Mouse (Mus musculus): ENCODE measurements around the gene Myo18a. TPM values are rescaled to one million over a fixed set of nuclear protein-coding genes. Genes with fewer than 3 reads are reported as not detected.

The Myo18a gene
- total RNA-seq, 2 experiments from 2014 or later = 329 to 377 TPM

GRCm38 (mm10) chr11:77900696-77901095 lies 137.7 kb downstream of the Myo18a start:
- no peak for DNase-seq

DNA sequence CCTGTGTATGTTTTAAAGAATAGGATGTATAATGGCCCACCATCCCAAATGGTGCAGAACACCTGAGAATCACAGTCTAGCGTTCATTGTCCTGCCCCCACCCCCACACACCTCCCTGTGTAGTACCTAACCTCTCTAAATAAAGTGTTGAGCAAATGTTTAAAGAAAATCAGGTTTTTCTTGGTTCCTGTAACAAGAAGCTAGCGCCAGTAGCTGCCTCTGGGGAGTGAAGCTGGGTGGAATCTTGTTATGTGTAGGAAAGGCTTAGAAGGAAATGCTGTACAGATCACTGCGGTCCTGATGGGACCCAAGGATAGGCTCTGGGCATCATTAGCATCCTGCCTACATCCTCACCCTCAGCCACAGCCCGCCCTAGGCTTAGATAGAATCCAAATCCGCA lies 138.3 kb downstream of the Myo18a start:
- no peak for DNase-seq

- DNase-seq = no peak
Observed at GRCm38 (mm10) chr11:77901775-77902355, 138.8 kb downstream of the Myo18a start.

DNA sequence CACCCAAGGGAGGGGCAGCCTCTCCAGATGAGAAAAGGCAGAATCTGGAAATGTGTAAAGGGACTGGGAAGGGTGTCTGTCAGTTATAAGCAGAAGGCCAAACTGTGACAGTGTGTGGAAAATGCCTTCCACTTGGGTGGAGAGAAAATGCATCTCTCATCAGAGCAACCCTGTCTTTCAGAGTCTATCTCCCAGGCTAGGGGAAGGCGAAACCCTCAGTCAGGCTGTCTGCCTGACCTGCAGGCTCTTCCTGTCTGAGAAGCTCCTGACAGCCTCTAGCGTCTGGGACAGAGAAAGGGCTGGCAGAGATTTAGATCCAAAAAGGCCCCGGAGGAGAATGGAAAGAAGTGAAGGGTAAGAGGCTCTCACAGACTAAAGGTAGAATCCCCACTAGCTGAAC lies 140.7 kb downstream of the Myo18a start:
- no peak for DNase-seq

DNA sequence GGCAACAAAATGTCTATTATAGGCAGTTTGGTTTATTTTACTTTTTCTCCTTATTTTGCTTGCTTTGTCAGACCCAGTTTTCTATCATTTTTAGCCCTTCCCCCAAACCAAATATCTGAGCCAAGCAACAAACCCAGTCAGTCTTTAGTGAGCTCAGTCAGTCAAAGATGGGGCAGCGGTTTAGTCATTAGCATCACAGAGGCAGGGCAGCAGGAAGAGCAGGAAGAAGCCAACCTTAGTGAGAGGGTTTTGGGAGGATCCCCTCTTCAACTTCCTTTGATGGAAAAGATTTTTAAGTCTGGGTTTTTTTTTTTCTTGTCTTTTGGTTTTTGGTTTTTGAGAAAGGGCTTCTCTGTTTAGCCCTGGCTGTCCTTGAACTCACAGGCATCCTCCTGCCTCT lies 141.7 kb downstream of the Myo18a start:
- DNase-seq = no peak

DNA sequence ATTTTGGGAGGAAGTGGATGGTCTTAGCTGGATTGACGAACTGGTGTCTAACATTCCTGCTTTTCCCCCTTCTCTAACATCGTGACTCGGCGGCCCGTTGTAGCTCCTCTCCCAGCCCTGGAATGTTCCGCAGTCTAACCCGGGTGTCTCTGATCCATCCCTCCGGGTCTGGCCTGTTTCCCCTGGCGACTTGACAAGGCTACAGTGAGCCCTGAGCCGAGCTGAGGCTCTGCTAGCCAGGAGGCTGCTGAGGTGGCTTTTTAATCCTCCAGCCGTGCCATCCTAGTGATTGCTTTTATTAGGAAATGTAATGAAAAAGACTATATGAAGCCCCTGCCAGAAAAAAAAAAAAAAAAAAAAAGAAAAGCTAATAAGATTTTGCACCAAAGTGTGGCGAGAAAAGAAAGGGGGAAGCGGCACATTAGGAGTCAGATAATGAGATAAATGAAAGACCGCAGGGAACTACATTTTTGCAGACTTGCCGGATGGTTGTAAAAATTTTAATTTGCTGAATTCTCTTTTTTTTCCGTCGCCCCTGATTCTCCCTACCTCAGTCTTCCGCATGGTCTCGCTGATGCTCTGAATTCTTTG lies 143.1 kb downstream of the Myo18a start:
- peak; percentile 29 for DNase-seq

- DNase-seq = no peak
Observed at GRCm38 (mm10) chr11:77906747-77907174, 143.7 kb downstream of the Myo18a start.

- DNase-seq = no peak
Observed at GRCm38 (mm10) chr11:77908468-77908867, 145.4 kb downstream of the Myo18a start.

- no peak for DNase-seq
Observed at GRCm38 (mm10) chr11:77909376-77909775, 146.3 kb downstream of the Myo18a start.

DNA sequence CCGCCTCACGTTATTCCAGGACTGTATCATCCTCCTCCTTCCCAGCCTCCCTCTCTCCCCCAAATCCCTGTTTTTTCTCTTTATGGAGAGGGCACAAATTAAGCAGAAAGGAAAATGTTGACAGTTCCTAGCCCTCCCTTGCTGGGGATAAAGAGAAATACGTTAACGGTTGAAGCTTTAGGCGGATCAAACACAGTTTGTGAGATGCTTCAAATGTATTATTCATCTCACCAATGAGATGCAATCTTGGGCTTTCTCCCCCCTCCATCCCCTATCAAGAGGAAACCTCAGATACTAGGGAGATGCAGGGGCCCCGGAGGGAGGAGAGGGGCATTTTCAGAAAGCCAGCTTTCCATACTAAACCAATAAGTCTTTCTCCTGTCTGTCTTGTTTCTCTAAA lies 146.7 kb downstream of the Myo18a start:
- no peak for DNase-seq

- no peak for DNase-seq
Observed at GRCm38 (mm10) chr11:77913505-77913904, 150.5 kb downstream of the Myo18a start.

GRCm38 (mm10) chr11:77914598-77915260 lies 151.7 kb downstream of the Myo18a start:
- no peak for DNase-seq

Other genes with a start within 250 kb of the Myo18a start
- 1 to 10 TPM in 1 of 2 experiments, under 1 TPM in 1; 0.26 to 2.1 TPM for gene Abhd15, start 248.1 kb upstream of the Myo18a start, total RNA-seq (2021)
- 1 to 10 TPM; 3.6 to 3.7 TPM for gene Trp53i13, start 247.3 kb upstream of the Myo18a start, total RNA-seq (2021)
- not detected for gene Gm10392, start 244.0 kb upstream of the Myo18a start, total RNA-seq (2021)
- 10 to 100 TPM; 35.5 to 36.1 TPM for gene Taok1, start 155.4 kb upstream of the Myo18a start, total RNA-seq (2021)
- gene Nufip2, start 77.1 kb upstream of the Myo18a start, total RNA-seq (2021) = 10 to 100 TPM; 34.7 to 37.3 TPM
- gene Cryba1, start 38.0 kb upstream of the Myo18a start, total RNA-seq (2021) = not detected
- gene Gm10277, start 24.5 kb downstream of the Myo18a start, total RNA-seq (2021) = not detected
- under 1 TPM in 1 of 2 experiments, not detected in 1; 0.16 TPM for gene Pipox, start 130.8 kb downstream of the Myo18a start, total RNA-seq (2021)
- under 1 TPM in 1 of 2 experiments, not detected in 1; 0.16 TPM for gene Sez6, start 167.6 kb downstream of the Myo18a start, total RNA-seq (2021)
- gene Phf12, start 219.5 kb downstream of the Myo18a start, total RNA-seq (2021) = 10 to 100 TPM; 14.2 to 18.2 TPM

Measured in gastrocnemius, postnatal 25 days (tissue).